Mouse (Mus musculus) embryonic facial prominence, embryonic 13.5 days (tissue): ENCODE results near the gene Stk40. TPM values are rescaled to one million over a fixed set of nuclear protein-coding genes. Genes with fewer than 3 reads are reported as not detected.

Source experiments
- ATAC-seq: fragments of 200-750 bp; cut with Nextera tagmentation; 2 replicates; pipeline ENCODE4 v1.8.0; 2017; ENCODE audit warnings: low read depth; ENCODE audit not compliant: insufficient number of reproducible peaks, insufficient read depth, low FRiP score, low TSS enrichment
- H3K27ac ChIP-seq: fragments of 300-500 bp; sonication (generic); 2 replicates; pipeline ENCODE4 v1.5.1; 2015; ENCODE audit warnings: moderate library complexity, mild to moderate bottlenecking, inconsistent platforms
- H3K27me3 ChIP-seq: fragments of 300-500 bp; sonication (generic); 2 replicates; pipeline ENCODE4 v1.6.1; 2015; ENCODE audit warnings: mild to moderate bottlenecking, inconsistent platforms
- H3K36me3 ChIP-seq: fragments of 300-500 bp; sonication (generic); 2 replicates; pipeline ENCODE4 v1.6.1; 2015; ENCODE audit warnings: mild to moderate bottlenecking, inconsistent platforms
- H3K4me1 ChIP-seq: fragments of 300-500 bp; sonication (generic); 2 replicates; pipeline ENCODE4 v1.6.1; 2015; ENCODE audit warnings: inconsistent platforms
- H3K4me2 ChIP-seq: fragments of 300-500 bp; sonication (generic); 2 replicates; pipeline ENCODE4 v1.6.1; 2015; ENCODE audit warnings: moderate library complexity, mild to moderate bottlenecking, inconsistent platforms
- H3K4me3 ChIP-seq: fragments of 300-500 bp; sonication (generic); 2 replicates; pipeline ENCODE4 v1.5.1; 2015; ENCODE audit warnings: mild to moderate bottlenecking, inconsistent platforms
- H3K9ac ChIP-seq: fragments of 300-500 bp; sonication (generic); 2 replicates; pipeline ENCODE4 v1.6.1; 2015; ENCODE audit warnings: mild to moderate bottlenecking, inconsistent platforms
- H3K9me3 ChIP-seq: fragments of 300-500 bp; sonication (generic); 2 replicates; pipeline ENCODE4 v1.6.1; 2016; ENCODE audit warnings: inconsistent platforms
- WGBS: fragments of 180-500 bp; shearing (Covaris S2); methylation state at CpG from one replicate; pipeline ENCODE4 v1.1.7; 2015; ENCODE audit warnings: mixed read lengths; 5-methylcytosine and 5-hydroxymethylcytosine counted together
- polyA plus RNA-seq: library from polyadenylated mRNA; unstranded; fragments of >200 nt; fragmentation: Nextera tagmentation; extraction: Ambion mirVana; gene quantifications from 2 replicates; pipeline ENCODE4 v1.2.1, GENCODE M21; 2015

The Stk40 gene
- polyA plus RNA-seq, 1 experiment from 2014 or later: 36.6 TPM

- H3K4me1 ChIP-seq: peaks cover 29% of the 10 kb centered on the region
- ATAC-seq: no peak
- H3K27me3 ChIP-seq: no peaks in the 10 kb centered on the region
- peak overlapping the region; percentile 96 for H3K4me2 ChIP-seq
- H3K36me3 ChIP-seq: 0 out of 2 replicates have a peak, but pooled peaks cover 14% of the 10 kb centered on the region
- WGBS: 57% methylated on average over 7 of the region's 7 CpGs
- no peak overlapping the region; the same call in 1 of the 2 replicates for H3K4me3 ChIP-seq
- peak overlapping the region; percentile 86 for H3K27ac ChIP-seq
- no peak overlapping the region for H3K9ac ChIP-seq
- H3K9me3 ChIP-seq: no peaks in the 10 kb centered on the region
Measured at GRCm38 (mm10) chr4:126102061-126102841, 1.5 kb upstream of the Stk40 start.

GRCm38 (mm10) chr4:126103057-126103581 is 638 bp upstream of the Stk40 start:
- ATAC-seq: no peak
- Histone ChIP-seq H3K27ac (peak overlapping the region; percentile 86), H3K4me2 (peak overlapping the region; percentile 96), H3K9me3 (no peaks in the 10 kb centered on the region), H3K4me1 (peaks cover 32% of the 10 kb centered on the region), H3K36me3 (0 out of 2 replicates have a peak, but pooled peaks cover 10% of the 10 kb centered on the region), H3K9ac (peak overlapping the region; percentile 64), H3K27me3 (no peaks in the 10 kb centered on the region), H3K4me3 (peak overlapping the region; percentile 87)
- 2% methylated on average over 15 of the region's 15 CpGs for WGBS

GRCm38 (mm10) chr4:126104261-126105075 is 711 bp downstream of the Stk40 start:
- H3K4me3 ChIP-seq: peak overlapping the region; percentile 87
- peaks cover 32% of the 10 kb centered on the region for H3K4me1 ChIP-seq
- WGBS: 3% methylated on average over 34 of the region's 34 CpGs
- peak overlapping the region; percentile 87 for H3K9ac ChIP-seq
- H3K9me3 ChIP-seq: no peaks in the 10 kb centered on the region
- H3K27ac ChIP-seq: peak overlapping the region; percentile 68; the same call in 1 of the 2 replicates
- no peaks in the 10 kb centered on the region for H3K36me3 ChIP-seq
- H3K4me2 ChIP-seq: peak overlapping the region; percentile 96
- H3K27me3 ChIP-seq: no peaks in the 10 kb centered on the region
- 0 out of 2 replicates have a peak, but pooled peaks have one; percentile 5 for ATAC-seq

- Histone ChIP-seq H3K4me1 (peaks cover 40% of the 10 kb centered on the region), H3K4me2 (peak overlapping the region; percentile 96), H3K36me3 (no peaks in the 10 kb centered on the region), H3K4me3 (peak overlapping the region; percentile 87), H3K9me3 (no peaks in the 10 kb centered on the region), H3K27me3 (no peaks in the 10 kb centered on the region), H3K27ac (no peak overlapping the region), H3K9ac (peak overlapping the region; percentile 87; the same call in 1 of the 2 replicates)
- WGBS: 55% methylated on average over 7 of the region's 7 CpGs
- no peak for ATAC-seq
Measured at GRCm38 (mm10) chr4:126105131-126105783, 1.5 kb downstream of the Stk40 start.

- Histone ChIP-seq H3K36me3 (no peaks in the 10 kb centered on the region), H3K9me3 (no peaks in the 10 kb centered on the region), H3K9ac (peak overlapping the region; percentile 32; the same call in 1 of the 2 replicates), H3K27me3 (no peaks in the 10 kb centered on the region), H3K4me2 (no peak overlapping the region), H3K4me1 (peaks cover 42% of the 10 kb centered on the region), H3K4me3 (no peak overlapping the region), H3K27ac (no peak overlapping the region)
- no peak for ATAC-seq
- 43% methylated on average over 8 of the region's 8 CpGs for WGBS
Measured at GRCm38 (mm10) chr4:126108061-126108740, 4.4 kb downstream of the Stk40 start.

GRCm38 (mm10) chr4:126109613-126110373 is 6.0 kb downstream of the Stk40 start:
- H3K9ac ChIP-seq: no peak overlapping the region
- WGBS: 80% methylated on average over 10 of the region's 10 CpGs
- no peaks in the 10 kb centered on the region for H3K36me3 ChIP-seq
- peak overlapping the region; percentile 47 for H3K4me2 ChIP-seq
- no peak for ATAC-seq
- H3K27ac ChIP-seq: peak overlapping the region; percentile 87
- H3K4me1 ChIP-seq: peaks cover 41% of the 10 kb centered on the region
- no peaks in the 10 kb centered on the region for H3K27me3 ChIP-seq
- H3K4me3 ChIP-seq: no peak overlapping the region
- no peaks in the 10 kb centered on the region for H3K9me3 ChIP-seq

GRCm38 (mm10) chr4:126110374-126111152 is 6.8 kb downstream of the Stk40 start:
- H3K4me1 ChIP-seq: peaks cover 34% of the 10 kb centered on the region
- peak overlapping the region; percentile 59 for H3K9ac ChIP-seq
- H3K9me3 ChIP-seq: no peaks in the 10 kb centered on the region
- peak; percentile 38; the same call in 1 of the 2 replicates for ATAC-seq
- no peaks in the 10 kb centered on the region for H3K36me3 ChIP-seq
- WGBS: 4% methylated on average over 12 of the region's 12 CpGs
- H3K4me3 ChIP-seq: no peak overlapping the region
- no peaks in the 10 kb centered on the region for H3K27me3 ChIP-seq
- H3K4me2 ChIP-seq: peak overlapping the region; percentile 47
- H3K27ac ChIP-seq: peak overlapping the region; percentile 87

- peak overlapping the region; percentile 47 for H3K4me2 ChIP-seq
- peak overlapping the region; percentile 59 for H3K9ac ChIP-seq
- ATAC-seq: no peak
- H3K27ac ChIP-seq: peak overlapping the region; percentile 87
- no peaks in the 10 kb centered on the region for H3K9me3 ChIP-seq
- peaks cover 33% of the 10 kb centered on the region for H3K4me1 ChIP-seq
- WGBS: 22% methylated on average over 7 of the region's 7 CpGs
- no peaks in the 10 kb centered on the region for H3K36me3 ChIP-seq
- no peak overlapping the region for H3K4me3 ChIP-seq
- H3K27me3 ChIP-seq: no peaks in the 10 kb centered on the region
Measured at GRCm38 (mm10) chr4:126111153-126111549, 7.4 kb downstream of the Stk40 start.

- Histone ChIP-seq H3K36me3 (no peaks in the 10 kb centered on the region), H3K4me2 (no peak overlapping the region), H3K9ac (no peak overlapping the region), H3K4me3 (no peak overlapping the region), H3K27me3 (no peaks in the 10 kb centered on the region), H3K4me1 (peaks cover 28% of the 10 kb centered on the region), H3K9me3 (no peaks in the 10 kb centered on the region), H3K27ac (no peak overlapping the region)
- WGBS: 82% methylated on average over 4 of the region's 4 CpGs
- ATAC-seq: no peak
Measured at GRCm38 (mm10) chr4:126113243-126113642, 9.5 kb downstream of the Stk40 start.

GRCm38 (mm10) chr4:126113943-126114342 is 10.2 kb downstream of the Stk40 start:
- WGBS: 32% methylated on average over 6 of the region's 6 CpGs
- Histone ChIP-seq H3K27ac (no peak overlapping the region), H3K4me1 (peaks cover 28% of the 10 kb centered on the region), H3K36me3 (0 out of 2 replicates have a peak, but pooled peaks cover under 1% of the 10 kb centered on the region), H3K4me2 (no peak overlapping the region), H3K27me3 (no peaks in the 10 kb centered on the region), H3K9me3 (no peaks in the 10 kb centered on the region), H3K9ac (no peak overlapping the region), H3K4me3 (no peak overlapping the region)
- ATAC-seq: no peak
